Mouse (Mus musculus): ENCODE data around the gene Aff2. TPM values are rescaled to one million over a fixed set of nuclear protein-coding genes. Genes with fewer than 3 reads are reported as not detected.

The Aff2 gene
- total and polyA plus RNA-seq, 2 experiments from 2014 or later, result 13.8 to 16.2 TPM

- Histone ChIP-seq H3K36me3 (ENCODE audit: insufficient read depth, low read length) (no peaks in the 10 kb centered on the region), H3K27ac (ENCODE audit: low read depth, low read length) (no peak overlapping the region), H3K4me2 (ENCODE audit: low read depth, low read length, poor library complexity, severe bottlenecking) (no peak overlapping the region), H3K4me1 (ENCODE audit: insufficient read depth, low read length) (no peaks in the 10 kb centered on the region), H3K27me3 (ENCODE audit: insufficient read depth, low read length) (no peaks in the 10 kb centered on the region), H3K4me3 (ENCODE audit: low read depth, low read length) (no peak overlapping the region), H3K9ac (replicated peaks; ENCODE audit: low read length, poor library complexity, severe bottlenecking) (no peak overlapping the region), H3K9me3 (ENCODE audit: low read length) (no peaks in the 10 kb centered on the region)
- no peak for TF ChIP-seq CTCF (IDR thresholded peaks at IDR 0.05)
- ATAC-seq (ENCODE audit: low FRiP score) (no peak), DNase-seq (ENCODE audit: low spot score) (peak; percentile 2)
- WGBS, result 94% methylated on average over 5 of the region's 5 CpGs
These were observed 507.5 kb downstream of the Aff2 start for GRCm38 (mm10) chrX:69867601-69868000.

GRCm38 (mm10) chrX:69891713-69892112 lies 531.6 kb downstream of the Aff2 start:
- 74% methylated on average over 3 of the region's 3 CpGs for WGBS
- H3K4me3 ChIP-seq (ENCODE audit: low read depth, low read length), result no peak overlapping the region
- H3K9me3 ChIP-seq (ENCODE audit: low read length), result no peaks in the 10 kb centered on the region
- H3K9ac ChIP-seq (replicated peaks; ENCODE audit: low read length, poor library complexity, severe bottlenecking), result no peak overlapping the region
- ATAC-seq (ENCODE audit: low FRiP score) (no peak), DNase-seq (ENCODE audit: low spot score) (no peak)
- H3K36me3 ChIP-seq (ENCODE audit: insufficient read depth, low read length), result no peaks in the 10 kb centered on the region
- H3K27me3 ChIP-seq (ENCODE audit: insufficient read depth, low read length), result no peaks in the 10 kb centered on the region
- H3K27ac ChIP-seq (ENCODE audit: low read depth, low read length), result no peak overlapping the region
- H3K4me2 ChIP-seq (ENCODE audit: low read depth, low read length, poor library complexity, severe bottlenecking), result no peak overlapping the region
- TF ChIP-seq CTCF (IDR thresholded peaks at IDR 0.05), result no peak
- H3K4me1 ChIP-seq (ENCODE audit: insufficient read depth, low read length), result no peaks in the 10 kb centered on the region

All from midbrain, postnatal 0 days (tissue).